Mouse (Mus musculus) C2C12 (cell line): ENCODE data around the gene Fhit.

Experiments used
- CEBPB ChIP-seq: IDR thresholded peaks from one replicate; pipeline ENCODE4 v1.6.1; 2011; ENCODE audit warnings: low read depth, mild to moderate bottlenecking, control low read depth, moderate library complexity
- CTCF ChIP-seq: IDR thresholded peaks from one replicate; pipeline ENCODE4 v1.5.1; 2011; ENCODE audit not compliant: control insufficient read depth, insufficient read depth, insufficient read length
- MYOD1 ChIP-seq: IDR thresholded peaks from one replicate; pipeline ENCODE4 v1.6.1; 2011; ENCODE audit warnings: low read depth; ENCODE audit not compliant: control insufficient read depth, insufficient read length
- USF1 ChIP-seq: IDR thresholded peaks from one replicate; pipeline ENCODE4 v1.6.1; 2011; ENCODE audit warnings: low read depth, mild to moderate bottlenecking, control low read depth, moderate library complexity

GRCm38 (mm10) chr14:10525786-10526185 is 636.0 kb downstream of the Fhit start:
- TF ChIP-seq USF1 (no peak), CTCF (no peak), CEBPB (no peak), MYOD1 (no peak)
